Mouse (Mus musculus) brain, embryonic 14.5 days (tissue): ENCODE measurements at regions not wholly inside any gene's neighbourhood (a gene's known extent, or its start where the extent isn't known, plus 50 kb on each side); places are given as distances from the start of the nearest gene placed in this dataset.
"Not testable (repeated sequence)": the region's sequence is repeated elsewhere in the genome, so short reads cannot be mapped to it uniquely, and the experiment has no call there.

Experiments
- DNase-seq: peaks from one replicate; pipeline ENCODE4 v3.0.0-alpha.2; 2011; ENCODE audit warnings: low read depth
- CTCF ChIP-seq: fragments of 200-500 bp; IDR thresholded peaks from 2 replicates; pipeline ENCODE4 v1.5.1; 2012; ENCODE audit warnings: inconsistent platforms, mild to moderate bottlenecking, moderate library complexity, borderline replicate concordance; ENCODE audit not compliant: insufficient read depth, insufficient read length; ENCODE audit errors: extremely low read depth
- POLR2A ChIP-seq: fragments of 200-500 bp; IDR thresholded peaks from 2 replicates; pipeline ENCODE4 v1.6.1; 2012; ENCODE audit warnings: mild to moderate bottlenecking, inconsistent platforms, borderline replicate concordance; ENCODE audit not compliant: poor library complexity, insufficient read depth, insufficient read length, severe bottlenecking; ENCODE audit errors: extremely low read depth

DNA sequence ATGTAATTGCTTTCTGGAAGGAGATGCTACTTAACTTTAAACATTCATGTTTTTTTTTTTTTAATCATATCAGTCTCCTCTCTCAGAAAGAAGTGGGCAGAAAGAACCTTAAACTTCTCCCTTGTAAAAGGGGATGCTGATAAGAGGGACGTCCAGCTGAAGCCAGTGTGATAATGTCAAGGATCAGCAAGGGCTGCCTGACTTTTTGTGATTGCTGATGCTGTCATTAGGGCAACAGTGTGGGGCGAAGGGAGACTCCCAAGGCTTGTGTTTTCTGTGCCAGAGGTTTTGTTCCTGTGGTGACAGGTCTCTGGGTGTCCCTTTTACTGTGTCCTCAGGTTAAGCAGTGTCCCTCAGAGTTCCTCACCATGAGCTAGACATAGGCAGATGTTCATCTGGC, 61.8 kb upstream of the Prkar2b start:
- TF ChIP-seq CTCF (no peak), POLR2A (no peak)

DNA sequence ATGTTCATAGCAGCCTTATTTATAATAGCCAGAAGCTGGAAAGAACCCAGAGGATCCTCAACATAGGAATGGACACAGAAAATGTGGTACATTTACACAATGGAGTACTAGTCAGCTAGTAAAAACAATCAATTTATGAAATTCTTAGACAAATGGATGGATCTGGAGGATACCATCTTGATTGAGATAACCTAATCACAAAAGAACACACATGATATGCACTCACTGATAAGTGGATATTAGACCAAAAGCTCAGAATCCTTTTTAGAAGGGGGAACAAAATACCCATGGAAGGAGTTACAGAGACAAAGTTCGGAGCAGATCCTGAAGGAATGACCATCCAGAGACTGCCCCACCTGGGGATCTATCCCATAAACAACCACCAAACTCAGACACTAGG, 60.9 kb upstream of the Prkar2b start:
- not testable (repeated sequence) for DNase-seq

More for the DNA sequence above, 61.8 kb upstream of the Prkar2b start:
- no peak for DNase-seq

DNA sequence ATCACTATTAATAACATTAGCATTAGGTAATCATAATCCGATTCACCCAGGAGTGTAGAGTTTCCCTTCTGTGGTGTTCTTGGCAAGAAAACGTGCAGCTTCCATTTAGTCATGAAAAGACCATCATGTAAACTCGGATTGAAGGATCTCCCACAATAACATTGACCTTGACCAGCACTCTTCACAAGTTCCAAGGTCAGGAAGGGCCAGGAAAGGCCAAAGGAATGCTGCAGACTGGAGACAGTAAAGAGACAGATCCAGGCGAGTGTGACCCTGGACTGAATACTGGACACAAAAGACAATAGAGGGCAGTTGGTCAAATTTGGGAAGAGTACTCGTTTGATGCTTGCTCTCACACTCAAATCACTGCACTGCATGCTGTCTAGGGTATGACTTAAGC, 51.6 kb upstream of the Prkar2b start:
- no peak for TF ChIP-seq CTCF
- no peak for TF ChIP-seq POLR2A
- DNase-seq, result no peak

DNA sequence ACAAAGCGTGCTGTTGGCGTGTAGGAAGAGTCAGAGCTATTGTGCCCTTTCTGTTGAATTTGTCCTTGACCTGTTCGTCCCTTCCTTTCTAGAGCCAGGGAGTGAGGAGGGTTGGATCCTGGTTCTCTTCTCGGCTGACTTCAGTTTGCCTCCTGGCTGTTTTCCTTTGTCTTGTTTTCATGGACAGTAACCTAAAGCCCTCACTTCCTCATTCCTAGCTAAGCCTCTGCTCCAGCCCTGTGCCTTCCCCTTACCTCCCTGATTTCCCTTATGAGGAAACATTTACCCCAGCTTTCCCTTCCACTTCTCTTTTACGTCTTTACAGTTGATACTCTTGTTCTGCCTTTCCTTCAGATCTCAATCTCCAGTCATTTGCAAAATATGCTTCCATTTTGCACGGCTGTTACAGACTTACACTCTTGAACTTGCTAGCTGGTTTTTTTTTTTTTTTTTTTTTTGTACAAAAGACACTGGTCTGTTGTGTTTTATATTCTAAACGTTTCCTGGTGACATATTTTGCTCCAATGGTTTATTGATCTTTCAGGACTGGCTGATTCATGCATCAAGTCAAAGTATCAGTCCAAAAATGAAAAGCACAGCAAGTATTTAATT, 50.5 kb upstream of the Prkar2b start:
- no peak for DNase-seq
- TF ChIP-seq CTCF, result no peak
- TF ChIP-seq POLR2A, result no peak

GRCm38 (mm10) chr12:32110903-32111302, 49.8 kb upstream of the Prkar2b start:
- peak; percentile 35 for DNase-seq
- TF ChIP-seq CTCF (no peak), POLR2A (no peak)
